Mouse (Mus musculus) lung, postnatal 10 days (tissue): ENCODE measurements at regions not wholly inside any gene's neighbourhood (a gene's known extent, or its start where the extent isn't known, plus 50 kb on each side); places are given as distances from the start of the nearest gene placed in this dataset.

Experiments used
- DNase-seq: peaks from one replicate; pipeline ENCODE4 v3.0.0; 2021

GRCm38 (mm10) chr13:28750949-28751692 is 202.4 kb downstream of the Sox4 start:
- DNase-seq = peak; percentile 72

- DNase-seq = peak; percentile 25
Measured at GRCm38 (mm10) chr13:28740158-28740670, 213.3 kb downstream of the Sox4 start.

- DNase-seq = peak; percentile 59
Measured at GRCm38 (mm10) chr13:28738160-28739100, 215.1 kb downstream of the Sox4 start.

DNA sequence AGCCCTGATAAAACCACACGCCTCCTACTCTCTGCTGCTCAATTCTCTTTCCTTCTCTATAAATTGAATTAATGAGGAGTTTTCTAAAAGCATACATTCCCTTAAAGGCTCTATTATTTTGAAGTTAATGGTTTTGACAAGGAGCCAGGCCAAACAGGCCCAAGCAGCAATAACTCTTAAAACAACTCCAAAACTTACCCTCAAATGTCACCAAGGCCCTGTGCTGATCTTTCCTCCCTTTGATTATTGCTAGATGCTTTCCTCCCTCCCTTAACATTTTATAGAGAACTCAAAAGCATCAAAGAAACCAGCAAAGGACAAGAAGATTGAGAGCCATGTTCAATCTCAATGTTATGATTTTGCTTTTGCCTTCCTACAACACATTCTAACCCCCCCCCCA is 221.0 kb downstream of the Sox4 start:
- no peak for DNase-seq

GRCm38 (mm10) chr13:28732036-28732435 is 221.5 kb downstream of the Sox4 start:
- no peak for DNase-seq

DNA sequence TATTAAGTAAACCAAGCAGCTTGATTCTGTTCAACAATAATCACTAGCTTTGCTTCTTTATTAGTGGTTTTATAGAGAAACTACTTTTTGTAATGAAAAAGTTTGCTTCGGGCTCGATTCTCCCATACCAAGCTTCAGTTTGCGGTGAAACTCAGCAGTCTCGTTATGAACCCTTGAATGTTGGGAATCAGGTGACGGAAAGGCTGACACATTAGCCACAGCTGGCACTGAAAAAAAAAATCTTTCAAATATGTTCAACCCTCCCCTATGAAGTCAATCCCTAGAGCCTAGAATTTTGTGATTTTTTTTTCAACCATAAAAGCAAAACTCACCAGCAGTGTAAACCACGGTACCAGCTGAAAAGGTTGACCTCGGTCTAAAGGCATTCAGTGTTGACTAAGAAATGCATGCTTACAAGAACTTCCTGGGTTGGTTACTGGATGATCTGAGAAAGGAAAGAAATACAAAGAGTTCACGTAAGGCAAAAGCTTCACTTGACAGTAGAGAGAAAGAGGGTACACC is 223.4 kb downstream of the Sox4 start:
- DNase-seq = no peak

- DNase-seq = no peak
Measured at GRCm38 (mm10) chr13:28728768-28729167, 224.7 kb downstream of the Sox4 start.

DNA sequence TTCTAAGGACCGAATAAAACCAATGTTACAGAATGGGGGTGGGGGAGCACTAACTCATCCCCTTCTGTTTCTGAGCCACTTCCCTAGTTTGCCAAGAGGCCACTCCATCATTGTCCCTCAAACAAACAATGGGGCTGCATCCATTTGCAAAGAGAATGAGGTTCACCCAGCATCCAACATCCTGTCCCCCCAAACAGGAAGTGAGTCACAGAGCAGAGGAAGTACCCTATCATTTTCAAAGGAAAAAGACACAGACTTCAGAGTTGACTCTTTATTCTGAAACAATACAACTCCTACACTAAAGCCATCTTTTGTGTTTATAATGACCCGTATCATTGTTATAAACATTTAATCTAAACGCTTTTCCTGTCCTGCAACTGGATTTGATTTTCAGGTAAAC is 229.2 kb downstream of the Sox4 start:
- peak; percentile 71 for DNase-seq

DNA sequence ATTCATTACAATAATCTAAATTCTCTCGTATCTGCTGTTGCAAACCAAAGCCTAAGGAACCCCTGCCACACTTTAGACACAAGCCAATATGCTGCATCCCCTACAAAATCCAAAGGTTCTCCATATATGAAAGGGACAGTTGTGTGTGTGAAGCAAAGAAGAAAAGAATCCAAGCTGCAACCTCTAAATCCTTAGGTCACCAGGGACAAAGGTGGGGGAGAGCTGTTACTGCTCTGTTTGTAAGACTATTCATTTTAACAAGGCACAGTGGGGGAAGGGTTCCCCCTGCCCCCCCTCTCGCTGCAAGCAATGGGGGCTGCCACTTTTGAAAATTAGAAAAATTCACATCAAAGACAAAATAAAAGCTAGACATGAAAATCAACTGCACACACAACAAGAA is 231.4 kb downstream of the Sox4 start:
- DNase-seq = no peak

- DNase-seq = peak; percentile 30
Measured at GRCm38 (mm10) chr13:28721548-28721981, 231.9 kb downstream of the Sox4 start.

- peak; percentile 53 for DNase-seq
Measured at GRCm38 (mm10) chr13:28720639-28721239, 232.8 kb downstream of the Sox4 start.

DNA sequence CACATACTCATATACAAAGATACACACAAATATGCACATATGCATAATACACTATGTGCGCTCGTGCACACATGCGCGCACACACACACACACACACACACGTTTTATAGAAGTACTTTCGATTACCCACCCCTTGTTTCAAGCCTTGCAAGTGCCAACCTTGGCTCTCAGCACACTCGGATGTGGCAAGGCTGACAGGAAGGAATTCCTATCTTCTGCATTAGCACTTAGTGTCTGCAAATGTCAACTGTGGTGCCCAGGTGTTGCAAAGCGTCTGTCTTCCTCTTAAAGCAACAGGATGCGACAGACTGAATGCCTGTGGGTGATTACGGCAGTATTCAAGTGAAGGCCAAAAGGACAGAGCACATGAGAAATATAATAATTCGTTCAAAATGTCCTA is 233.3 kb downstream of the Sox4 start:
- DNase-seq = no peak

GRCm38 (mm10) chr13:28718868-28719265 is 234.6 kb downstream of the Sox4 start:
- no peak for DNase-seq

- DNase-seq = peak; percentile 50
Measured at GRCm38 (mm10) chr13:28718169-28718867, 235.2 kb downstream of the Sox4 start.

GRCm38 (mm10) chr13:28717404-28717803 is 236.1 kb downstream of the Sox4 start:
- DNase-seq = no peak

GRCm38 (mm10) chr13:28709966-28710365 is 243.5 kb downstream of the Sox4 start:
- no peak for DNase-seq

GRCm38 (mm10) chr13:28701309-28701708 is 252.2 kb downstream of the Sox4 start:
- no peak for DNase-seq

DNA sequence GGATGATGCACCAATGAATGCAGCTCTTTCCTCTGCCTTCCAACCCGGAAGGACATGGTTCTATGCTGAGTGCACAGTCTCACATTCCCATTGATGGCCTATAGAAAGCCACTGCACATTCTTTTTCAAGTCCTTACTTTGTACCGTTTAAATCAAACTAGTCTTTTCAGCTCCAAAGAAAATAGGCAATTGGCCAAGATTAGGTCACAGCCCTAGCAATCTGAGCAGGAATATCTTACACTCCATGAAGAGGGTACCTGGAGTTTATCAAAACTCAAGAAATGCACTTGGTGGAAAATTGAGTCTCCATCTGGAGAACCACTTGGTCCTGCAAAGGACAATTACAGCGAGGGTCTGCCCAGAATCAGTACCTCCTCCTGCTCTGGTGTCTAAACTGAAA is 253.4 kb downstream of the Sox4 start:
- DNase-seq = no peak

- DNase-seq = no peak
Measured at GRCm38 (mm10) chr13:28699490-28700032, 254.0 kb downstream of the Sox4 start.

DNA sequence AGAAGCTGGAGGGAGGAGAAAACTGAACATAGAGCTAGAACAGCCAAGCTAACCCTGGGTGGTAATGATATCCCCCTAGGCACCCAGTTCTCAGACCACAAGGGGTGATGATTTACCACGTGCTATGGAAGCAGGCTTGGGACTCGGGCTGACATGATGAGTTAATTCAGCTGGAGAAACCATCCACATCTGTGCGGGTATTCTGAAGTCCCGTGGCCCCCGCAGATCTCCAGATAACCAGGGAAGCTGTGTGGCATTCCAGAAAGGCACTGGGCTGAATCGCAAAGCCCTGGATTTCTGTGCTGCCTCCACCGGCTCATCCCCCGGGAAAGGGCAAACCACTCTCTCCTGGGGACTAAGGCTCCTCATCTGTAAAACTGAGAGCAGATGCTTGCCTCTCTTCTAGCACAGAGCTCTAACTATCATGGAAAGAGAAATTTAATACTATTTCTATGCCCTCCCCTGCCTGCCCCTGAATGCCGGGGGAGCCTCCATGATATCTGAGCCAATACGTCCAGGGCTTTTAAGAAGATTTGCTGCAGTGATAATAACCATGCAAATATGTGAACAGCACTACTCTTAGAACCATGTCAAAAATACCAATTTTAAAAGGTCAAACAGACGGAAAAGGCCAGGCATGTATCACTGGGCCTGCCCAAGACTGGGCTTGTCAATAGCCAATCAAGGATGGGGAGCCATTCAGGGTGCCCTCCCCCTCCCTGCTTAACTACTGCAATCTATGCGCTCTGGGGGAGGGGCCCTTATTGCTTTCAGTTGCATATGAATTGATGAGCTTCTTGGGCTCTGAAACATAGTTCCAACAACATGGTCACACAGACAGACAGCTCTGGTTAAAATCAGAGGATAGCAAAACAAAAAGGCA is 255.5 kb downstream of the Sox4 start:
- no peak for DNase-seq

- no peak for DNase-seq
Measured at GRCm38 (mm10) chr13:28693078-28693477, 260.4 kb downstream of the Sox4 start.
